Mouse (Mus musculus): ENCODE measurements around the gene Dbndd2.
A peak's percentile ranks its signal among the peaks of the same experiment; 100 is the strongest.

The Dbndd2 gene

DNA sequence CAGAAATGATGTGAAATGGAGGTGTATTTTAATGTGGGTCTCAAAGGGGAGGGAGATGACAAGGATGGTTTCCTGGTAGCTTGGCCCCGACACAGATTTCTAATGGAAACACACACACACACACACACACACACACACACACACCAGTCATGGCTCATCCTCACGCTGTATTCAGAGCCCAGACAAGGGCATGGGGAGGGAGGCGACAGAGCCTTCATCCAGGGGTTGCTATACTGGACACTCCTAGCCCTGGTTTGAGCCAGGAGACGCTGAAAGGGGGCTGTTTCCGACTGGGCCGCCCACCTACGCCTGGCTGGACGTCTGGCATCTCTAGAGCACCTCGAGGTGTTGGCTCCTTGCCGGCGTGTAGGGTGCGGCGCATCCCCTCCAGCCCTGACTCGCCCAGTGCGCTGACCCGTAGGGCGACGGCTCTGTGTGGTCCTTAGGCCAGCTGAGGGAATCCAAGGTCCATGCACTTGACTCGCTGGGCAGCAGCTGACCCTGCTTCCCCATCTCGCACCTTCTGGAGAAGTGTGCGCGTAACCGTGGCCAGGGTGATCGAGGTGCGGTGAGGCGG, at the start of gene Dbndd2:
Gene Dbndd2, plus strand, starts transcription at position 426 of the 577 bp plus-strand sequence.
- no peak for DNase-seq (ENCODE audit: low read depth, low spot score)

DNA sequence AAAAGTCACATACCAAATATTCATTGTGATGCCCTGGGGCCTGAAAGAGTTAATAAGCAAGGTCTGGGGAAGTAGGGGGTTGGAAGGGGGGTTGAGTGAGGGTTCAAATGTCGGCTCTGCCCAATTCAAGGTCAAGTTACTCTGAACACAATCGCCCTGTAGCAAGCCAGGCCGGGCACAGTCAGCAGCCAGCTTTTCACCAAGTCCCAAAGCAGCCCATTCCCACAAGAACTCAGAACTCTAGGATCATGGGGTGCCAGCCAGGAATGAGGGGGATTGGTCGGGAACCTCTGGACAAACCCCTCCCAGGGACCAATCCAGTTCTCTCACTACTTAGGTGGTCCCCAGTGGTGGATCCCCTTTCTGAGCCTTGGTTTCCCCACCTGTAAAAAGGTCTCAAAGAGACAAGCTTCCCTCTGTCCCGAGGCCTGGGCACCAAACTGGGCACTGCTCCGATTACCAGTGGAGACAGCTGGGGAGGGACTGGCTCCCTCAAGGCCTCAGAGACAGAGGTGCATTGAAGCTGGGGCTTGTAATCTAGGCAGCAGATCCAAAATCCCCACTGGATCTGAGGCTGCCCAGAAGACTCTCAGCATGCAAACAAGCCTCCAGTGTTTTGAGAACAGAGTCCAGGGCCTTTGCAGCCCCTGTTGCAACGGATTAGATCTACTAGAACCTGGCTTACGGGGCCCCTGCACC, 49.5 kb upstream of the Dbndd2 start:
- DNase-seq (ENCODE audit: low read depth, low spot score): no peak

DNA sequence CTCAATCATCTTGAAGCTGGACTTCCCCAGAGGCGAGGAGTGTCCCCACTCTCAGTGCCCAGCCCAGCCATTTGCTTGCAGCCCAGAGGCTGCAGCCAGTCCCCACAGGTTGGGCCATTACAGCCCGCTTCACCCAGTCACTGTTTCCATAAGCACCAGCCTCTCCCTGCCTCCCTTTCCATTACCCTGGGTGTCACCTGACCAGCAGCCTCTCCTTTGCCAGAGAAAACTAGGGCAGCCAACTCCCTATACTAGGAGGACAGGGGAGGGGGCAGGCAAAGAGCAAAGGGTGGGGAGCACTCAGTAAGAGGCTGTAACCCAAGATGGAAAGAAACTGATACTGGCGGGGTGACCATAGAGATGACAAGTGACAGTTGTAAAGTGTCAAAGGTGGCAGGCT, 48.9 kb upstream of the Dbndd2 start:
- no peak for DNase-seq (ENCODE audit: low read depth, low spot score)

DNA sequence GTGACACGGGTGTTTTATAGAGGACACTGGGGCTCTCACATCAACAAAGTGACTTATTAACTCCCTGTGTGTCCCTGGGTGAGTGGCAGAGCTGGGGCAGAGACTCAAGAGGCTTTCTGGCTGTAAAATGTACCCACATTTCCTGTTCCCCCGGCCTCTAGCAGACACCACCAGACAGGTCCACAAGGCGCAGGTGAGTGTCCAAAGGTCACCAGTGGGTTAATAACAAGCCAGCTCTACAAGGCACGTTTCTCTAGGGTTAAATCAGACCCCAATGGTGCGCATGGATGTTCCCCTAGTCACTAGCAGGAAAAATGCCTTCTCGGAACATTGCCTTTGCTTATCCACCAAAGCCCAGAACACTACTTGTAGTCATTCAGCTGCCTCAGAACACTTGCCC, 48.2 kb upstream of the Dbndd2 start:
- DNase-seq (ENCODE audit: low read depth, low spot score): no peak

DNA sequence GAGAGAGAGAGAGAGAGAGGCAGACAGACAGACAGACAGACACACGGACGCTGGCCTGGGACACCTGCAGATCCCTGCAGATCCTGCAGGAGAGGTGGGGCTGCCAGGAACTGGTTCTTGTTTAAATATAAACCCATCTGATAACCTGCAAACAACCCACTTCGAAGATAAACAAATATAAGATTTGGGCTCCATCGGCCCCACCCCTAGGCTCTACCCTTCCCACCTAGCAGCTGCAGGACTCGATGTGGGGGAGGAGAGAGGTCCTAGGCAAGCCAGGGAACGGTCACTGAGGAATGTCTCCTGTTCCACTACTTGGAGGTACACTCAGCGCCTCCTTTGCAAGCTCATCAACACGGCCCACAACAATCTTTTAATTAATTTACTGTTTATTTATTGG, 47.6 kb upstream of the Dbndd2 start:
- DNase-seq (ENCODE audit: low read depth, low spot score): no peak

DNA sequence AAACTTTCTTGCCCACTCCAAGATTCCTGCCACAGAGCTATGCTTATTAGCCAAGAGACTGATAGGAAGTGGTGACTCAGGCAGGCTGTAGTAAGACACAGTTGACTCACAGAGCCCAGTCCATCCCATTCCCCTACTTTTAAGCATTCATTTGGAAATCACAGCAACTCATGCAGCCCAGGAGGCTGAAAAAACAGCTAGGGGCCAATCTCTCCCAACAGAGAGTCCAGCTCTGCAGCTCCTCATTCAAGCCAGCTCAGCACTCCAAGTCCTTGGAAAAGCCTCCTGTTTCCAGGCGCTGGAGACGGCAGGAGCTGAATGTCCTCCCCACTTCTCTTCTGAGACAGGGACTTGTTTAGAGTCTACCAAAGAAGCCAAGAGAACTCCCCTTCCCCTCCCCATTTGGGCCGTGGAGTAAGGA, 46.9 kb upstream of the Dbndd2 start:
- DNase-seq (ENCODE audit: low read depth, low spot score): no peak

DNA sequence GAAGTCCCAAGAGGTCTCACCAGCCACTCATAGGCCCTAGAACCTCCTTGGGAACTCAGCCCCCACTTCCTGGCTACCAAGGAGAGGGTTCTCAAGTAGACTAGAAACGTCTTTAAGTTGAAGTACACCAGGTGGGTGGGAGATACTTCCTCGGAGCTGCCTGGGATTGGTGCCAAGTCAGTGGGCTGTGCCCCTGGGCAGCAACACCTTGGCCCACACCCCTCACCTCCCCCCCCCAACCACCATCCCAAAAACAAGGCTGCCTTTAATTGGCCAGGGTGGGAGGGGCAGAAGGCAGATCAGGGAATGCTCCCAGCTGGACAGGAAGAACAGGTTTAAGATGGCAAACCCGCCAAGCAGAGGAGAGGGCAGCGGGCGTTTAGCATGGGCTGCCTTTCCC, 45.6 kb upstream of the Dbndd2 start:
- no peak for DNase-seq (ENCODE audit: low read depth, low spot score)

DNA sequence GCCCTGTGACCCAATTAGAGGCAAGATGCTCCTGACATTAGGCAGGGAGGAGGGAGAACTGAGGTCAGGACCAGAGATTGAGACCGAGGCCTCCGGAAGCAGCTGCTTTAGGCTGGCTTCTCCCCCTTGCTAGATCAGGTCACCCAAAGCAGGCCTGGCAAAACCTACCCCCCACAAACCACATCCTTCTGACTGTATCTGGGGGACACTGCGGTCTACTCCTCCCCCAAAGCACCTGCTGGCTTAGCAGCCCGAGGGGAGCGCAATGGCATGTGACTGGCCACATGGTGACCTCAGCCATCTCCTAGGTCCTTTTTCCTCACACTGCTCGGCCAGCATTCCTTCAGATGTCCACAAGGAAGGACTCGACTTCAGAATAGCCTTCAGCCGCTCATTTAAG, 44.8 kb upstream of the Dbndd2 start:
- no peak for DNase-seq (ENCODE audit: low read depth, low spot score)

DNA sequence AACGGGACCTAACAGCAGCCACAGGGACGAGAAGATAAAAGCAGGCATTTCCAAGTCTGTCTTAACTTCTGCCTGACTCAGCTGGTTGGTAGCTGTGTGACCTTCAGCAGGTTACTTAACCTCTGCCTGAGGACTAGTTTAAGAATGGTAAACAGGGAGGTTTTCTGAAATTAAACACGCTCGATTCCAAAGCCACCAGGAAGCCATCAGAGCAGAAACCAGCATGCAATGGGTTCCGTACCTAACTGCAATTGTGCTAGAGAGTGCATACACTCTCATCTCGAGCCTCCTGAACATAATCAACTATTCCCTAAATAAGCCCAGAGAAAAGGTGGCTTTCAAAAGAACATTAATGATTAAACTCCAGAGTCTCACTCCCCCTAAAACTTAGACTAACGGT, 44.2 kb upstream of the Dbndd2 start:
- DNase-seq (ENCODE audit: low read depth, low spot score): no peak

DNA sequence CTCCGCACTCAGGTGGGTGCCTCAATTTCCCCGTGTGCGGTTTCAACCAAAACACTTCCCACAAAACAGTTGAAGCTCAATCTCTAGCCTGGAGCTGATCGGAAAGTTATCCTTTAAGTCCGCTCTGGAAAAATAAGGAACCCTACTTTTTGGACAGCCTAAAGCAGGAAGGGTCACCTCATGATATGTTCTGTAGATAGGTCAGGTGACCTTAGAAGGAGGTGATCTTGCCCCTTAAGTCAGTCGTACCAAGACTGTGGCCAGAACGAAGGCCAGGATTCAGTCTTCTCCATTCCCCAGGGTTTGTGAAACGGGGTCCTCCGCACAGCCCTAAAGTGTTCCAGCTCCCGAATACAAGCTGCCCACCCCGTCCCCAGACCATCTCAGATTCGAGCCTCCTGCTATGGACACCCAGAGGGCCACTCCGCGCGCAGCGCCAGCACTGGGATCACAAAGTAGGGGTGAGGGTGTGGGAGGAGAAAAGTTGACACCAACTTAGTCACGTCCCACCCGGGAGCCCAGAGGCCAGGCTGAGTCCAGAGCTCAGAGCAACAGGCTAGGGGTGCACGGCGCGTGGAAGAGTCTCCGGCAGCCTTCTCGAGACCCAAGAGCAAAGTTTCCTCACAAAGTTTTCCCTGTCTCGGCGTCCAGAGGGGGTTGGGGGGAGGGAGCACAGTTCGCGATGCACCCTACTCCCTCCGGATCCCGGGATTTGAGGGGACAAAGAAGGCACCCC, 43.4 kb upstream of the Dbndd2 start:
- no peak for DNase-seq (ENCODE audit: low read depth, low spot score)

DNA sequence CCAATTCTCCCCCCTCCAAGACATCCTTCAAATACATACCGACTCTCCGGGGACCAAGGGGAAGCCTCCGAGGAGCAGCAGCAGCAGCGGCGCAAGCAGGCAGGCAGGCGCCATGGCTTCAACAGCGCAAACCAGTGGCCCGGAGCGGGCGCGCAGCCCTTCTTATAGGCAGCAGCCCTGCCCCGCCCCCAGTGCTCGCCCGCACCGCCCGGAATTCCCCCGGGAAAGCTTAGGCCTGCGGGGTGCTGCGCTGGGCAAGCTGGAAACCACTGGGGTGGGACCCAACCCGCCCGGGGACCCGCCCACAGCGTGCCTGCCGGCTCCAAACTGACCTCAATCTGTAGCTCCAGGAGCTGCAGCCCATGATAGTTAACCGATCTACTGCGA, 42.9 kb upstream of the Dbndd2 start:
- peak; percentile 54 for DNase-seq (ENCODE audit: low read depth, low spot score)

DNA sequence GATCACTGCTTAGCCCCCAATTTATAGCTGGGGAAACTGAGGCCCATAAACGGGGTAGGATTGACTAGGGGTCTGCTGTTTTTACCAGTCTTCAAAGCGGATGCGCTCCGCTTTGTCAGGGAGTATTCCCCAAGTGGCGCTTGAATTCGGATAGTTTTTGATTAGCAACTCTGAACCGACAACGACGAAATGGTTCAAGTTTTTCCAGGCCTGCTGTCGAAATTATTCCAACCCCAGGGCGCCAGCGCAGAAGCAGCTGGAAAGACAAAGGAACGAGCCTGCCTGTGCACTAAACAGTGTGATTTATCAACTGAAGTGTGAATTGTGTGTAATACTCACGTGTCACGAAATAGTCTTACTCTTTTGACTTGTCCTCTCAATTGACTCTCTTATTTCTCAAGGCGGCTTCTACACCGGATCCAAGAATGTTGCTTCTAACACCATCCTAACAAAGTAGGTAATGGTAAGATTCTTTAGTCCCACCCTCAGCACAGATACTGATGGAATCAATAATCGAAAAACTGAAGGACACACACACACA, 42.4 kb upstream of the Dbndd2 start, which contains the start of gene Sdc4:
Gene Sdc4, minus strand, starts transcription at position 428 of the 541 bp plus-strand sequence.
- no peak for DNase-seq (ENCODE audit: low read depth, low spot score)

DNA sequence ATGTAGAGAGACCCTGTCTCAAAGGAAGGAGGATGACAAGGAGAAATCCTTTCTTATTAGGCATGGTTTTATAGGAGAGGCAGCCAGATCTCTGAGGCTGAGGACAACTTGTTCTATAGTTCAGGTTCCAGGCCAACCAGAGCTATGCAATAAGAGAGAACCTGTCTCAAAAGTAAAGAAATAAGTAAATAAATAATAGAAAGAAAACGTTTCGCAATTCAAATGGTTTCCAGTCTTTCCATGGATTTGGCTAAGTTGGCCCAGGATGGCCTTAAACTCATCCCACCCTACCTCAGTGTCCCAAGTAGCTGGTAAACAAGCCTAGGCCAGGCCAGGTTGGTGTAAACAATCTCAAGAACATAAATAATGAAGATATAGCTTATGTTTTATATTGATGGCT, 41.2 kb upstream of the Dbndd2 start:
- DNase-seq (ENCODE audit: low read depth, low spot score): no peak

DNA sequence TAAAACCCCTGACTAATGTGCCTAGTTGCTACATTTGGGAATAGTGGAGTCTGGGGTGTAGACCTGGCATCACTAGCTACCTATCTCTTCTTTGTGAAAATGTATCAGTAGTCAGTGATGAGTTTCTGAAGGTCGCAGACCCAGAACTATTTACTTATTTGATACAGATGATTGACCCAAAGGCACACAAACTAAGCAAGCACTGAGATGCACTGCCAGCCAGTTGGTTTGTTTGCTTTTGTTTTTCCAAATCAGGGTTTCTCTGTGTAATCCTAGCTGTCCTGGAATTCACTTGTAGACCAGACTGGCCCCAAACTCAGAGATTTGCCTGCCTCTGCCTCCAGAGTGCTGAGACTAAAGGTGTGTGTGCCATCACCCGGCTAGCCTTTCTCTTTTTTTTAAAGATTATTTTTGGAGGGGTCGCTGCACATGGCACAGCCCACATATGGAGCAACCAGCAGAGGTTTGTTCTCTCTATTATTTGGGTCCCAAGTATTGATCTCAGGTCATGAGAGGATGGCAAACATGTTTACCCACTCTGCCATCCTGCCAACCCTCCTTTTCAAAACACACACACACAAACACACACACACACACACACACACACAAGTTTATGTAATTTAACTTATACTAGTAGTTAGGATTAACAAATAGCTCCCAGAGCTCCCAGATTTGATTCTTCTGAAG, 40.4 kb upstream of the Dbndd2 start:
- DNase-seq (ENCODE audit: low read depth, low spot score): no peak

DNA sequence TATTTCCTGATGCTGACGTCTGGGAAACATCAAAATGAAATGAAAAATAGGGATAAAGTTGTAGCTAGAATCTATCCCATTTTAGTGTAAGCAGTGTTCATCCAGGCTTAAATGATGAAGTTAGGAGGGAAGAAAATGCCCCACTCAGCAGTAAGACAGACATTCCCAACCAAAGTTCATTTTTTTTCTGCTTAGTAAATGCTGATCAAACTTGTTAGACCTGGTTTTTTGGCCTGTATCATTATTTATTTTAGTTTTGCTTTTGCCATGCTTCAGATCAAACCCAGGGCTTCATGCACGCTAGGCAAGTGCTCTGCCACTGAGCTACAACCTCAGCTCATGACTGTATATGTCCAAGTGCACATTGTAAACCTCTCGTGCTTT, 39.8 kb upstream of the Dbndd2 start:
- no peak for DNase-seq (ENCODE audit: low read depth, low spot score)

DNA sequence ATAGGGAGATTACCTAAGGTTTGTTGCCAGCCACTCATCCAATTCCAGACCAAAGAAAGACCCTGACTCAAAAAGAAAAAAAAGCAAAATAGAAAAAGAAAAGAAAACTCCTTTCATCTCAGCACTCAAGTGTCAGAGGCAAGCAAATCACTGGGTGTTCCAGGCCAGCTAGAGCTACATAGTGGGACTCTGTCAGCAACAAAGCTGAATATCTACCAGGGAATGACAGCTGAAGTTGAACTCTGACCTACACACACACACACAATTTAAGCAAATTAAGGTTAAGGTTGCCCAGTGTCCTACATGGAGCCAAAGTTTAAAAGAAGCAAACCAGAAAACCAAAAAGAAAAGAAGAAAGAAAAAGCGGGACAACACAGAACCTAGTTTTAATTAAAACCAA, 37.8 kb upstream of the Dbndd2 start:
- no peak for DNase-seq (ENCODE audit: low read depth, low spot score)

DNA sequence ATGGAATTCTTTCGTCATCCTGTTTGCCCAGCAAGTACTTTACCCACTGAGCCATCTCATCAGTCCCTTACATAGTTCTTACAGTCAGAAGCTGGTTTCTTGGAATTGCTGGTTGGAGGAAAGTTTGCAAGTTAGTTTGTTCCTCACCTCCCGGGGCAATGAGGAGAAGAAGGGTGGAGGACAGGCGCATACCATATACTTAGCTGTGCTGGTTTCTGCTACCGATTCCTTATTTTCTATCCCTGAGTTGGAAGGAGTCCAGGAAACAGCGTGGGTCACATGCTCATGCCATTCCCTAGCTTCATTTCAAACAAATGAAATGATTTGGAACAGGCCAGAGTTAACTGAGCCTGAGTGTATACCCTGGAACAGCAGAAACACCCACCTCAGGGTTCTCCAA, 37.0 kb upstream of the Dbndd2 start:
- no peak for DNase-seq (ENCODE audit: low read depth, low spot score)

DNA sequence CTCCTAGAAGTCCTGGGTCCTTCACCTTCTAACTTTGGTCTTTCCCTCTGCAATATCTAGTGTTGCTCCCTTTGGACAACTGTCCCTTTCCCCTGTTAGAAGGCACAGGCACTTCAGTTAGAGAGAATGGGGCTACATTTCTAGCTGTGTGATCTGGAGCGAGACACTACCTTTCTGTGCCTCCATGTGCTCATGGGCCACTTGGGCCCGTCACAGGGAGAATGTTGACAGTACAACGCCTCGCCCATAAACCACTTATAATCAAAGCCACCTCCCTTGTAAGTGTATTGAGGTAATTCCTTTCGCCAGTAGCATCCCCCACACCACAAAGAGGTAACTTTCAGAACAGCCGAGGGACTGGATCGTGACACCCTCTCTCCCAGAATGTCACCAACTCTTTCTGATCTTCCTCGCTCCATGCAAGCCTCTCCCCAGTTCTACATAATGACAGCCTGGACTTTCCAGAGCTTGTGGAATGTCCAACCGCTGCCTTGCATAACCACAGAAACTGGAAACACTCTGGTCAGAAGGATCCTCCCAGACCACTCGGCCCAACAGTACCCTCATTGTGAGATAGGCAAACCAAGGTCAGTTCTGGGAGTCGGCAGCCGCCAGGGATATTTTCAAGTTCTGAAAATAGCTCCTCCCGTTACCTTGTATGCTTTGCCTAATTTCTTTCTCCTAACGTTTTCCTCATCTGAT, 36.4 kb upstream of the Dbndd2 start:
- no peak for DNase-seq (ENCODE audit: low read depth, low spot score)

DNA sequence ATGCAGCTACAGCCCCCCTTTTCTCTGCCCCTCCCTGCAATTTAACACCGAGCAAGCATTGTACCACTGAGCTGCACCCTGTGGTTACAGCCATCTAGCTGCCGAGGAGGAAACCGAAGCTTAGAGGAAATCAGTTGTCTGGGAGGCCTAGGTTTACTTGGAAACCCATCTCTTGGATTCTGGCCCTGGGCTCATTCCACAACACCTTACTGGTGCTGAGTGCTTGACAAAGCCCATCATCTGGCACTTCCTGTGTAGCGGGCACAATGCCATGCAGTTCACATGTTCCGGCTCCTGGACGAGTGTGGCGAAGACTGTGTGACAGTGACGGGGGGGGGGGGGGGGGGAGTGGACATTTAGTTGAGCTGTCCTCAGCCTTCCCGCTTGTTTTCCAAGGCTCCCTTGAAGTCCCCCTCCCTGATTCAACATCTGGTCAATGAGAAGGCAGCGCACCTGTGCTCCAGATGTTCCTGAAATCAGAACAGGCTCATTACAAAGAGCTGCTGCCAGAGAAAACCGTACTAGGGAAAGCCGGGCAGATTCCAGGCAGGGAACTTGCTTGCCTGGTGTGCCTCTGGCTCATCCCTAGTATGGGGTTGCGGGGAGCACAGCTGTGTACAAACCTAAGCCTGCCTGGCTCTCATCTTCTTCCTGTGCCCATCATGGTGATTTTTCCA, 33.8 kb upstream of the Dbndd2 start:
- DNase-seq (ENCODE audit: low read depth, low spot score): no peak

DNA sequence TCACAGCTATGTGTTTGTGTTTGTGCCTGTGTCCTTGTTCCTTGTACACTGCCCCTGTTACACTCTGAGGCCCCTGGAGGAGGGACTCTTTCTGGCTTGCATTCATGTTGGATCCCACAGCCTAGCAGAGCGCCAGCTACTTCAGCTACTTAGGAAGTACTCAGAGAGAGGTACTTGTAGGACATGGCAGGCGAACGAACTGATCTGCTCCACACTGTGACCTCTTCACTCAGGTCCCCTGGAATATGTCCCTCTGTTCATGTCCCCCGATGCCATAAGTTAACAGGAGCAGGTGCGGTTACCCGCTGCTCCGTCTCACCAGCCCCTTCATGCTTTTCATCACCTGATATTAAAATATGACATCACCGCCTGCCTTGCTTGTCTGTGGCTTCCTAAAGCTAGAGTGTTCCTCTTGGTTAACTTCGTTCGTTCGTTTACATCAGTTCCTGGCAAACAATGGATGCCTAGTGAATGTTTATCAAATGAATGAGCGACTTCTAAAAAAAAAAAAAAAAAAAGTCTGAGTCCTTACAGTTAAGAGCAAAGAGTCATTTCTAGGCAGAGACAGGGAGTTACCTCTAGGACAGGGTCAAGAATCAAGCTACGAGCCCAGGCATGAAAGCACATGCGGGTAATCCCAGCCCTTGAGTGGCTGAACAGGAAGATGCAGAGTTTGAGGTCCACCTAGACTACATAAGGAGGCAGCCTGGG, 32.7 kb upstream of the Dbndd2 start:
- no peak for DNase-seq (ENCODE audit: low read depth, low spot score)
